Mouse (Mus musculus) lung, postnatal 4 days (tissue): ENCODE results near the gene Anln.
"Not testable (repeated sequence)": the region's sequence is repeated elsewhere in the genome, so short reads cannot be mapped to it uniquely, and the experiment has no call there.

ENCODE experiments used
- DNase-seq, 2 experiments: peaks; one replicate each; pipeline ENCODE4 v3.0.0; 2021

Anln gene

DNA sequence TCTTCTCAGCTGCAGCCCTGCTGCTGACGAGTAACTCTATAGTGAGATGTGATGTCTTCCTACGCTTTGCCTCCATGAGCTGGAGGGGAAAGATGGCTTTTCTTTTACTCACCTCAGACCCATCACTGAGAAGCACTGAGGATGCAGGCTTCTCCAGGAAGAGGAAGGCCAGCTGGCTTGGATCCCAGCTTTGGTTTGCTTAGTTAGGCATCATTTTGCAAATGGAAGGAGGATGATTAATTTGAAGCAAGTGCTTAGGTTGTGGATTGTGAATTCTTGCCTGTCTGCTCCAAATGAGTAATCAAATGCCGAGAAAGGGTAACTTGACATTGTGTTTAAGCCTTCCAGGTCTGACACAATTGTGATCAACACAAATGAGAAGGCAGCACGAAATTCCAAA is 10.0 kb upstream of the Anln start:
- DNase-seq: no peak

DNA sequence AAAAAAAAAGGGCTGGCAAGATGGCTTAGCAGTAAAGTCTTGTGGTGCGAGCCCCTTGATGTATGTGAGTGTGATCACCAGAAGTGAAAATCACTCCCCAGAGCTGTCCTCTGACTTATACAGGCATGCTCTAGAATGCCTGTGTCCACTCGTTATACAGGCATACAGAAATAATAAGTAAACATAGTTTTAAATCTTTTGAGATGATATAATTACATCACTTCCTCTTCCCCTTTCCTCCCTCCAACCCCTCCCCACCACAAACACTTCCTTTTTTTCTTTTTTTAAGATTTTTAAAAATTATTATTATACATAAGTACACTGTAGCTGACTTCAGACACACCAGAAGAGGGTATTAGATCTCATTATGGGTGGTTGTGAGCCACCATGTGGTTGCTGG is 5.7 kb upstream of the Anln start:
- no peak for DNase-seq

DNA sequence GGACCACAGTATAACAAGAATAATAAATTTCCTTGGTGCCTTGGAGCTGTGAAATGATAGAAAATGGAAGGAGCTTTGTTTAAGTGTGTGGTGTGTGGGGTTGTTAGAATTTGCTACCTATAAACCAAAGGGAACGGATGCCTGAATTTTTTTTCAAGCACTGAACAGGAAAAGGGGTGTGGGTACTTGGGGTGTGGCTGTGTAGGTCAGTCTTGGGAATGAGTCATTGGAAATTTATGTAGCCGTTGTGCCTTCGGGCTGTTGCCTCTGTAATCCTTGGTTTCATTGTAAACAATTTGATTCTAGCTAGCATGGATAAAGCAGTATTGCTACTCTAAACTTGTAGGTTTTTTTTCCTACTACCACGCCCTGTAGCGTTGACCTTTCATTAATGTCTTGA is 1.4 kb upstream of the Anln start:
- DNase-seq: no peak

DNA sequence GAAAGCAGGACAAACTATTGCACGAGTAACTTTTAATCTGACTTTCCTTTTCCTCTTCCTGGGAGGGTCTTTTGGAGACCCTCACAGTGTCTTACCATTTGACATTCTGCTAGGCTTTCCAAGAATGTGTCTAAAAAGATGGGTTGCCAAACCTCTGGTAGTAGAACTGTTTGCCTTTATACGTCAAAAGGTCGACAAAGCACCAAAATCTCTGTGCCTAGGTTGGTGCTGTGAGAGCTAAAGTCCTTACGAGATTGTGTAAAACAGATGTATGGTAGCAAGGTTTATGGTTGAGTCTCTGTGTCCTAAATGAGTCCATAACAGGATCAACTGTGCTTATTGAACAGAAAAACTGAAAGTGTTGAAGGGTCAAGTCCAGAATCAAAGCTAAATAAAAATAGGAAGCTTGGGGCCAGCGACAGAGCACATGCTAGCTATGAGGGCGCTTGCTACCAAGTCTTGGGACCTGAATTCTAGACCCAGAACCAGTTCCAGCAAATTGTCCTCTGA is 803 bp upstream of the Anln start:
- DNase-seq: no peak

DNA sequence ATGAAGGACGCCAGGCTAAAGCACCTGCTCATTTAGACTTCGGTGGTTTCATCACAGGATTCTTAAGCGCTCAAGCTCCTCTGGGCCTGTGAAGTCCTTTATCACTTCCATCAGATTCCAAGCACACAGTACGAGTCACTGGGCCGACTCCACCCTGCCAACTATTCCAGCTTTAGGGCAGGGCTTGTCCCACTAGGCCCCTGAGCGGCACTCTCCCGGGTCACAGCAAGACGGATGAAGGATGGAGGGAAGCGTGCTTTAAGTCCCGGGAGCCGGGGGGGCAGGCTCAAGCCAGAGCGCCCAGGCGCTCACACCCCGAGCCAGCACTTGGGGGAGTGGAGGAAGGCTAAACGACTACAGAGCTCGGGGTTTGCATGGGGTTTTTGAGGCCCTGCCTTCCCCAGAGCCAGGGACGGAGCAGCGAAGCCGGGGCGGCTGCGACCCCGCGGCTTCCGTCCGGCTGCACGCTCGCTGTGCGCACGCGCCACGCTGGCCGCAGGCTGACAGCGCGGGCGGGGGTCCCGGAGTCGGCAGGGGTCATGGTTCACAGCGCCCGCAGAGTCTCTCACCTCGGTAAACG is 497 bp downstream of the Anln start:
- DNase-seq: peak; percentile 53 to 64

DNA sequence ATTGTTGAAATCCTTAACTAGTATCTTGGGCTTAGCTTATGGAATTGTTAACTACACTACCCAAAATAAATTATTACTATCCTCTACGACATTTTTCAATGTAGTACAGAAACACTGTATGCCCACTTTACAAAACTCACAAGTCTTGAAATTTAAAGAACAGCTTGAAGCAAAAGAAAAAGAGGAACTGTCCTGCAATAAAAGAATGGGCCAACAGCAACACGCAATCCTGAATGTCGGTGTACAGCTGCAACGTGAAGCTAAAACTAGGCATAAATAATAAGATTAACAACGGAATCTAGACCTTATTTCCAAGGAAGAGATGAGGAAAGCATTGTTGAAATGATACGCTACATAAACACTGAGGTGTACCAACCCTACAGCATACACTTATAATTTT is 1.1 kb downstream of the Anln start:
- DNase-seq: no peak

DNA sequence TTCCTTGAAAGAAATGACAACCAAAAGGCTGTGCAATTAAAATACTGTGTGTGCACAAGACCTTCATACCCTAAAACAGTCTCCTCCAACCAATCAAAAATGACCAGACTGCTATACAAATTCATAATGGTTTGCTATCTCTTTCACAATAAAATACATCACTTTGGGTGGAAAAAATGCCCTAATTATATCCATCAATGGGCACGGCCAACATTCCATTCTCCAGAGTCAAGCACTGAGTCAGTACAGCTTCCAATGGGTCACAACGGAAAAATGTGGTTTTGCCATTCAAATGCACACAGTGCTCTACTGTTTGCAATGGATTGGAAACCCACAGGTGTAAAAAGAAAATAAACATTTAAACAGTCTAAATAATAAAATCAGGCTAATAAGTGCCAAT is 3.1 kb downstream of the Anln start:
- DNase-seq: no peak

DNA sequence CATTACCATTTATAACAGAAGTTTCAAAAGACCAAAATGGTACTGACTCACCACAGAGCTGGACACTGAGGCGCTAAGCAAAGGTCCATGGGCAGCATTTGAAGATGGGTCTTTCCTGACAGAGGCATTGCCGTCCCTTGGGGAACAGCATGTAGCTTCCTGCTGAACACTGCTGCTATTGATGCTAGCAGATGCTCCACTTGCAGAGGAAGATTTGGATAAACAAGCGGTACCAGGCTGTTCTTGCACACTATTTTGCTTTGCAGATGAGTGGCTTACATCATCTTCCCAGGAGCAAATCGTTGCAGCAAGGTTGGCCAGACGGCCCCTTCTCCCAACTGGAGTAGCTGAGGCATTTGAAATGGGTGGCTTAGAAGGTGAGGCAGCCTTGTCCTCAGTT is 12.9 kb downstream of the Anln start:
- no peak for DNase-seq

DNA sequence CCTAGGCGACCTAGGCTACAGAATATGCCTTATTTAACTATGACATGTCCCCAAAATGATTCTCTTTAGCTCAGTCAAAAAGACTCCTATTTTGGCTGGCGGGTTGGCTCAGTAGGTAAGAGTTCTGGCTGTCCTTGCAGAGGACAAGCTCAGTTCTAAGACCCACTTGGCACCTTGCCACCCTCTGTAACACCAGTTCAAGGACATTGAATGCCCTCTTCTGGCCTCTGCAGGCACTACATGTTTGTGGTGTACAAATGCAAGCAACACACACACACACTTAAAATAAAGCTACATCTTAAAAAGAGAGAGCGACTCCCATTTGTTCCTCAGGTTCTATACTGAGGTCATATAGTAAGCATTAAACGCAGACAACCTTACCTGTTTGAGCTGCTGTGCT is 16.2 kb downstream of the Anln start:
- DNase-seq: no peak

DNA sequence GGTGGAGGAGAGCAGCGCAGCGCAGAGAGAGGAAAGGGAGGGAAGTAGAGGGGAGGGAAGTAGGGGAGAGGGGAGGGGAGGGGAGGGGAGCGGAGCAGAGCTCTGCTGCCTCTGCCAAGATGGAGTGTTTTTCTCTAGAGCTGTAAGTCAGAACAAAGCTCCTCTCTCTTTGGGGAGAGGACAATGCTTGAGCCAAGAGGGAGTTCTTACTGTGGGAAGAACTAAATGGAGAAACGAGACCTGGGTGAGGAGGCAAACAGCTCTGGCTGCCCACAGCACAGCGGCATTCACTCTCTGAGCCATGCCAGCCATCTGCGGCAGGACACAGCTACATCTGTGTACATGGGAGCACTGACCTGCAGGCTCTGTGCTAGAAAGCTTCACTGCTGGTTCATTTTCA is 21.0 kb downstream of the Anln start:
- no peak for DNase-seq

DNA sequence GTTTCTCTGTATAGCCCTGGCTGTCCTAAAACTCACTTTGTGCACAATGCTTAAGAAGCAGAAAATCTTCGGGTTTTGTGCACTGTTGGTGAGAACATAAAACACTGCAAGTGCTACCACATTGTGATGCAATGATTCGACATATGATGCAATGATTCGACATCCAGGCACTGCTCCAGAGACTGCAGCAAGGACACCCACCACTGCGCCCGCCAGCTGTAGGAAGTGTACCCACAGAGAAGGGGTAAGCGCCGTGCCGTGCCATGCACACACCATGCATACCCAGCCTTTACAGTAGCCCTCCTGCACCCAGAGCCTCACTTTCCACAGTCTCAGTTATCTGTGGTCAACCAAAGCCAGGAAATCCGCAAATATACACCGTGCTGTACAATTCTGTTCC is 22.4 kb downstream of the Anln start:
- peak in 1 of 2 experiments; percentile 31 for DNase-seq

DNA sequence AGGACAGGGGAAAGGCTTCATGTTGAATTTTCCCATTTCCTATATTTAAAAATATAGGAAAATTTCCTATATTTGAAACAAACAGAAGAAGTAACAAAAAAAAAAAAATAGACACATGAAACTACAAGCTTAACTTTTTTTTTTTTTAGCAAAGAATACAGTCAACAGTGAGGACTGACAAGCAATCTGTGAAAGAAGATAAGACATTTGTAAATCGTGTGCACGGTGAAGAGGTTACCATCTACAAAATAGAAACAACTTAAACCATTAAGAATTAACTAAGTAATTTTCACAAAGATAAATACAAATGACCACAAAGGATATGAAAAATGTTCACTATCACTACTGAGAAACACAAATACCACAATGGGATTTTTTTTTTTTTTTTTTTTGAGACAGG is 22.8 kb downstream of the Anln start:
- DNase-seq: no peak

DNA sequence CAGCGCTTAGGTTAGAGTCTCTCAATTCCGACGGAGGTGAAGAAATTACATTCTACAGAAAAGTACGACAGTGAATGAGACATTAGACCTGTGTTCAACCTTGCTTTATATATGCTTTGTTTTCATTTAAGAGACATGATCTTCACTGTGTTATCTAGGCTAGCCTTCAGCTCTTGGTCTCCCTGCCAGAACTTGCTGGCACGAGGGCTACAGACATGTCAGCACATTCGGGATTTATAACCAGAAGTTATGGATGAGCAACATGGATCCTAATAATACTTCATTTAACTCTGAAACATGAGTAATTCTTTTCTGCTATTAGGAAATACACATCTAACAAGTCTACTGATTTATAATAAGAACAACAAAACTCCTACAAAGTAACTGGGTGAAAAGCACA is 28.1 kb downstream of the Anln start:
- DNase-seq: no peak

DNA sequence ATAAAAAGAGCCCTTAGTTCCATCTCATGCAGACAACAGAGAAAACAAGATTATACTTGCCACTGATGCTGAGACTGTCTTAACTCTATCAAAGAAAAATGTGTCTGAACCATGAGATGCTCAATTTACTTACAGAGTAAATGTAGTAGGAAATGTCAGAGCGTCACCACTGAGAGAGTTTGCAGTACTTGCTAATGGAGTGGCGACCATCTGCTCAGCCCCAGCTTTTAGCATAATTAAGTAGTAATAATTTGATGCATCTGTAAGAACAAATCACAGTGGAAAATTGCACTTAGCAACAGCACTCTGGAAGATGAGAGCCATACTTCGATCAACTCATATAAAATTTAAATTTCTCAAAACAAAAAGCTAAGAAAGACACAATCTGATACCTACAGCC is 33.1 kb downstream of the Anln start:
- DNase-seq: no peak

DNA sequence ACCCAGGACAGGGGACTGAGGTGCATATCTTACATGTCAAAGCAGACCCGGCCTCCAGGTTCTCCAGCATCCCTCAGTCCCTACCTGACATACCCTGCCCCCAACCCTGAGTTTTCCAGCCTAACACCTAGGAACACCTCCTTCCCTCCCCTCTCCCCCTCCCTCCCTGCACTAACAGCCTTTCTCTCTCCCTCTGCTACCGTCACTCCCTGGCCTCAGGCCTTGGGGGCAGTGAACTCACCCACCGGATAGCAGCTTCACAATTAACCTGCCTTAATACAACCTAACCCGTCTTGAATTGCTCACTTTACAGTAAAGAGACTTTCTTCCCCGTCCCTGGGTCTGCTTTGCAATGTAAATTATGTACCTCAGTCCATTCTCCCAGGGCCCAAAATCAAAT is 35.1 kb downstream of the Anln start:
- DNase-seq: no peak

DNA sequence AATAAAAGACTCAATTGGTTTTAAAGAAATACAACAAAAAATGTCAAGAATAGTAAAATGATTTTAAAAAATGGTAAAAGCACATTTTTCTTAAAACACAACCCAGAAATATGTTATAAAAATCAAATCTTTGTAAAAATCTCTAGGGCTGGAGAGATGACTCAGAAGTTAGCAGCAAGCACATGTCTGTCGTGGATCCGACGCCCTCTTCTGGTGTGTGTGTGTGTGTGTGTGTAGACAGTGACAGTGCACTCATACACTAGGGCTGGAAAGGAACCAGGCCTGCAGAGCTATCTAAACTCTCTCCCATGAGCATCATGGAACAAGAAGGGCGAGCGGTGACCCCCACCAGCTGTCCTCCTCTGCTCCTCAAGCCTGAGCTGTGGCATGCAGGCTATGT is 35.5 kb downstream of the Anln start:
- peak in 1 of 2 experiments; percentile 29 for DNase-seq

DNA sequence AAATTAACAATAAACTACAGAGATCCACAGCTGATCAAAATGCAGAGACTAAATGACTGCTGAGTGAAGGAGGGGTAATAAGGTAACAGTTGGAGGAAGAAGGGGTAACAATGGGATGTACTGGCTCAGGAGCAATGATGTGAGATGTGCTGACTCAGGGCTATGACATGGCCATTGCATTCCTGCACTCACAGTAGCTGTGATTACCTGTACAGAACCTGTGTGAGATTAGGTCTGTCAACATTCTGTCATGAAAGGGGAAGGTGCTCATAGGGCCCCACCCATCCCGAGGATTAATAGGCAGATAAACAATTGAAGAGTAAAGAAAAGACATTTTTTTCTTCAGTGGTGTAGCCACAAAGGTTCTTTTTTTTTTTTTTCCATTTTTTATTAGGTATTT is 48.7 kb downstream of the Anln start:
- DNase-seq: no peak

DNA sequence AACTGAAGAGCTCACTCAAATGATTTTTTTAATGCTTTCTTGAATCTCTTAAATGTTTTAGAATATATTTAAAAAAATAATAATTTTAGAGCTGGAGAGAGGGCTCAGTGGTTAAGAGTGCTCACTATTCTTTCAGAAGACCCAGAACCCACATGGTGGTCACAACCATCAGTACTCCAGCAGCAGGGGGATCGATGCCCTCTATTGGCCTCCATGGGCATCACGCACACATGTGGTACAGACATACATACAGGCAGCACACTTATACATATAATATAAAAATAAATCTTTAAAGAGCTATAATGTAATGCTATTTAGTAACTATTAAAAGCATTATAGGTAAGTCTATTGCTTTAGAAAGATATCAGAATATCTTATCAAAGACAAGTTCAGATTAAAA is 51.8 kb downstream of the Anln start:
- no peak for DNase-seq

DNA sequence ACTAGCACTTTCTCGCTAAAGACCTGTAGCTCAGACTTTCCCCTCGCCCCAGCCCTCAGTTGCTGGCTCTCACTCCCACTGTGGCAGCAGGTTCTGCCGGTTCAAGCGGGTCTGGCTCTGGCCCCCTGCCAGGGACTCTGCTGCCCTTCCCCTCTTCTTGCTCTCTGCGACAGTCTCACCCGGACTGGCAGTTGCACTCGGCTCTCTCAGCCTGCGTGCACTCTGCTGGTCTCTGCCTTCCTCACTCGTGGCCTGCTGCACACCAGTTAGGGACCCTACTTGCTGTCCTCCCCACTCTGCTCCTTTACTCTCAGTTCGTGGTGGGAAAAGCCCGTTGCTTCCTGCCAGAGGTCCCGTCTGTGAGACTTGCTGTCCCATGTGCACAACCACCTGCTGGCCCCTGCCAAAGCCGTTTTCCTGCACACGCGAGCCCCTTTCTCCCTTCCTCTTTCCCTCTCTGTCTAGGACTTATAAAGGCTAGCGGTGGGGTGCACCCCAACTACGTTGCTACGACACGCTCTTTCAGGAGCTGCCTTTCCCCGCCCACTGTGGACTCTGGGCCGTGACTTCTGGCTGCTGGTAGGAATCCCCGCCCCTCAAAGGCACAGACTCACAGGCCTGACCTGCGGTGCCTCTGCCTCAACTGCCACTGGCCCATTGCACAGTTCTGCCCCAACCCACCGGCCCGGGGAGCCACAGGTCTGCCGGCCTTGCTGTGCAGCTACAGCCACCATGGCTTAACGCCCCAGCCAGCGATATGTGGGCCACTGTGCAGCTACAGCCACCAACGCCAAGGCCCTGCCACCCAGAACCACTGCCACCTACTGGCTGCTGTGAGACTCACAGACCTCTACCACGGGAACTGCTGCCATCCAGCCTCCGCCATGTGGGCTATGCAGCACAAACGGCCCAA is 61.3 kb downstream of the Anln start:
- DNase-seq: peak; percentile 90 to 94

DNA sequence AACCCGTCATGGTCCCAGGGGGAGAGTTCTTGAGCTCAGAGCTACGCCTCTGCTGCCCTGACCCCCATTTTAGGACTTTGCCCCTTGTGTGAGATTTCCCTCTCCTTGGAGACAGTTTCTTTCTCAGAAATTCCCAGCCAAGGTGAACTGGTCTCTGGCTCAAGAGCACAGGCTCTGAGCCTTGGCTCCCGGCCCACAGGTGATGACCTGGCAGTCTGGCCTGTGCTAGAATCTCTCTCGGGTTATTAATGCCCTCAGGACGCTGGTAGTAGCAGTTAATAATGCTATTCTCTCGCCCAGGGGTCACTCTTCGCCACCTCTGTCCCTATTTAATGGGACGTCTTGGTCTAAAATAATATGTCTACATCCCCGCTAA is 61.9 kb downstream of the Anln start:
- DNase-seq: peak; percentile 48 to 64

DNA sequence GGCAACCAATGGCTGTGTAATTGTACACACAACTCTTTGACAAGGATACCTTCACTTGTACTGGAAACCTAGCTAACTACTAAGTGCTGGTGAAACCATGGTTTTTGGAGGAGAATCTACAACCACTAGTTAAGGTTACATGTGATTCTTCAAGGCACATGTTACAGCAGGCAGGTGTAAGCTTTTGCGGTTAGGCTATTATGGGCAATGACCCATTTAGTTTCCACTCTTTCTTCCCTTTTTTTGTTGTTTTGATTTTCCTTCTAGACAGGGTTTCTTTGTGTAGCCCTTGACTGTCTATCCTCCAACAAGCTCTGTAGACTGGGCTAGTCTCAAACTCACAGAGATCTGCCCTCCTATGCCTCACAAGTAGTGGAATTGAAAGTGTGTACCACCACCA is 64.4 kb downstream of the Anln start:
- DNase-seq: no peak

DNA sequence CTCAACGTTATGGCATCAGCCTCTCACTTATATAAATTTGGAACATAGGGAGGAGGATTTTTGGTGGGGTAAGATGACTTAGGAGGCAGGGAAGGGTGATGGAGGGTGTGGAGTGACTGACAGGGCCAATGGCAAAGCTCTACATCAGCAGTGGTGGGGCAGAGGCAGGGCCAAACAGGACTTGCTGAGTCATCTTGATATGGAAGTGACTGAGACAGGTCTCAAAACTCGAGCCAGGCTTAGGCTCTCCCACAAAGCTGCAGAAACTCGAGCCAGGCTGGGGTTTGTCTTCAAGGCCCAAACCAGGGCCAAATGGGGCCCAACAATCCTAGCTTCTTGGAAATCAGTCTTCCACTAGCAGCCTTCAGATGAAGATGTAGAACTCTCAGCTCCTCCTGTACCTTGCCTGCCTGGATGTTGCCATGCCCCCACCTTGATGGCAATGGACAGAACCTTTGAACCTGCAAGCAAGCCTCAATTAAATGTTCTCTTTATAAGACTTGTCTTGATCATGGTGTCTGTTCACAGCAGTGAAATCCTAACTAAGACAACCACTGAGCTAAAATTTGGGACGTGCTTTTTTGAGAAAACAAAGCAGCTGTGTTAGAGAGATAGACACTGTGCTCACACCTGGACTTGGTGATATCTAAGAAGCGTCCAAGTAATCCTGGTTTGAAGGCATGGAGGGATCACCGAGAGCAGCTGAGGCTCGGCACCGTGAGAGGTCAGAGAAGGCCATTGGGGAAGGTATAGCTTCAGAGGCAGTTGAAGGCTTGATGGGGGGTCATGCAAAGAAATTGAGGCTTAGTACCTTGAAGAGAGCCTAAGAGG is 66.4 kb downstream of the Anln start:
- no peak for DNase-seq

DNA sequence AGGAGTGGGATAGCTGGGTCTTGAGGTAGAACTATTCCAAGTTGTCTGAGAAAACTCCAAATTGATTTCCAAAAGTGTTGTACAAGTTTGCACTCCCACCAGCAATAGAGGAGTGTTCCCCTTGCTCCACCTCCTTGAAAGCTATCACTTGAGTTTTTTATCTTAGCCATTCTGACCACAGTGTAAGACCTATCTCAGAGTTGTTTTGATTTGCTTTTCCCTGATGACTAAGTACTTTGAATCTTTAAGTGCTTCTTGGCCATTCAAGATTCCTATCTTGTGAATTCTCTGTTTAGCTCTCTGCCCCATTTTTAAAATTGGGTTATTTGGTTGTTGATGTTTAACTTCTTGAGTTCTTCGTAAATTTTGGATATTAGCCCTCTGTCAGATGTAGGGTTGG is 69.9 kb downstream of the Anln start:
- no peak for DNase-seq

DNA sequence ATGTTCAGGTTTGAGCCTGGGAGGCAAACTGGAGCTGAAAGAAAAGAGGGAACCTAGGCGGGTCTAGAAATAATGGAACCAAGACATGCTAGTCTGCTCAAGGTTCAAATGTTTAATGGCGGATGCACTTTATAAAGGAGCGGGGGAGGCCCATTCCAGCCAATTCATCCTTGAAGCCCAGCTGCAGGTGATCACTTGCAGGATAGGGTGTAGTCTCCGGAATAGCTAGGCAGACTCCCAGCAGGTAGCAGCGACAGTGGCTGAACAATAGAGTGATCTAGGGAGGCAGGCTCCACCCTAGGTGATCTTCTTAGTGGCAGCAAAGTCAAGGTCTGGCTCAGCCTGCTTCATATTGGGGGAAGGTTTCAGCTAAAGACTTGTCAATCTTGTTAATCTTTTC is 72.9 kb downstream of the Anln start:
- DNase-seq: not testable (repeated sequence)
